Mouse (Mus musculus): ENCODE measurements at regions not wholly inside any gene's neighbourhood (a gene's known extent, or its start where the extent isn't known, plus 50 kb on each side); places are given as distances from the start of the nearest gene placed in this dataset.

GRCm38 (mm10) chr3:109236918-109237317, 103.5 kb upstream of the Vav3 start:
- no peaks in the 10 kb centered on the region for H3K27me3 ChIP-seq (replicated peaks)
- H3K27ac ChIP-seq (ENCODE audit: insufficient read depth, low read depth): no peak overlapping the region
- H3K36me3 ChIP-seq (replicated peaks in 1 of 2; ENCODE audit: control insufficient read depth in 1 of 2, insufficient read depth in 1 of 2, low read length in 1 of 2): no peaks in the 10 kb centered on the region
- dilution Hi-C loops (cut with MboI; ENCODE audit: extremely low pct_ligation_motif_present, extremely low pct_unique_long_range_greater_than_20kb, low sequenced_read_pairs): no loop called here
- in situ Hi-C loops (cut with MboI; ENCODE audit: low pct_ligation_motif_present, low pct_unique_long_range_greater_than_20kb, low sequenced_read_pairs): no loop called here
- H3K79me2 ChIP-seq (replicated peaks; ENCODE audit: control insufficient read depth, extremely low read depth, insufficient read depth, poor library complexity, severe bottlenecking): no peaks in the 10 kb centered on the region
- no peak for DNase-seq (ENCODE audit: extremely low read depth)
- no peaks in the 10 kb centered on the region for H3K9me3 ChIP-seq (replicated peaks; ENCODE audit: low read length)
- no peak overlapping the region for H3K4me3 ChIP-seq (replicated peaks in 1 of 3; ENCODE audit: low read depth in 2 of 3, low read length in 2 of 3, poor library complexity in 1 of 3)
- H3K4me1 ChIP-seq (ENCODE audit: control insufficient read depth in 1 of 2, insufficient read depth in 2 of 2): 0 out of 4 replicates have a peak, but pooled peaks cover 0 to 4% of the 10 kb centered on the region in 2 experiments
- TF ChIP-seq MAZ (IDR thresholded peaks at IDR 0.05; ENCODE audit: low read depth, low read length) (no peak), MAFK (IDR thresholded peaks at IDR 0.05; ENCODE audit: insufficient replicate concordance, low read length) (no peak), KAT2A (IDR thresholded peaks at IDR 0.05; ENCODE audit: insufficient replicate concordance, low read length) (no peak), NRF1 (IDR thresholded peaks at IDR 0.05; ENCODE audit: low read depth, low read length) (no peak), CHD2 (IDR thresholded peaks at IDR 0.05; ENCODE audit: low read length) (no peak), NELFE (IDR thresholded peaks at IDR 0.05; ENCODE audit: low read depth, low read length) (no peak), UBTF (IDR thresholded peaks at IDR 0.05; ENCODE audit: low read depth, low read length) (no peak), MEF2A (IDR thresholded peaks at IDR 0.05; ENCODE audit: borderline replicate concordance, low read depth, low read length) (no peak), BHLHE40 (IDR thresholded peaks at IDR 0.05; ENCODE audit: low read depth, low read length) (no peak), MAX (IDR thresholded peaks at IDR 0.05; ENCODE audit: low read length) (no peak), ZNF384 (IDR thresholded peaks at IDR 0.05; ENCODE audit: low read depth, low read length) (no peak), ELF1 (IDR thresholded peaks at IDR 0.05; ENCODE audit: low read depth, low read length) (no peak), TCF12 (IDR thresholded peaks at IDR 0.05; ENCODE audit: low read depth, low read length) (no peak), SIN3A (IDR thresholded peaks at IDR 0.05; ENCODE audit: low read length) (no peak), ZMIZ1 (IDR thresholded peaks at IDR 0.05; ENCODE audit: low read depth, low read length) (no peak), ZC3H11A (IDR thresholded peaks at IDR 0.05; ENCODE audit: low read depth, low read length) (no peak)
- no peak overlapping the region for H3K4me2 ChIP-seq (ENCODE audit: insufficient read depth, low read depth, poor library complexity, severe bottlenecking)
- no peak overlapping the region for H3K9ac ChIP-seq (ENCODE audit: insufficient read depth, low read depth)

- Histone ChIP-seq H3K27ac (ENCODE audit: insufficient read depth, low read depth) (no peak overlapping the region), H3K36me3 (replicated peaks in 1 of 2; ENCODE audit: control insufficient read depth in 1 of 2, insufficient read depth in 1 of 2, low read length in 1 of 2) (no peaks in the 10 kb centered on the region), H3K4me1 (ENCODE audit: control insufficient read depth in 1 of 2, insufficient read depth in 2 of 2) (no peaks in the 10 kb centered on the region), H3K27me3 (replicated peaks) (no peaks in the 10 kb centered on the region), H3K9ac (ENCODE audit: insufficient read depth, low read depth) (no peak overlapping the region), H3K4me2 (ENCODE audit: insufficient read depth, low read depth, poor library complexity, severe bottlenecking) (no peak overlapping the region), H3K79me2 (replicated peaks; ENCODE audit: control insufficient read depth, extremely low read depth, insufficient read depth, poor library complexity, severe bottlenecking) (no peaks in the 10 kb centered on the region), H3K4me3 (replicated peaks in 1 of 3; ENCODE audit: low read depth in 2 of 3, low read length in 2 of 3, poor library complexity in 1 of 3) (no peak overlapping the region), H3K9me3 (replicated peaks; ENCODE audit: low read length) (peaks cover 4% of the 10 kb centered on the region)
- DNase-seq (ENCODE audit: extremely low read depth): no peak
- dilution Hi-C loops (cut with MboI; ENCODE audit: extremely low pct_ligation_motif_present, extremely low pct_unique_long_range_greater_than_20kb, low sequenced_read_pairs): no loop called here
- TF ChIP-seq BHLHE40 (IDR thresholded peaks at IDR 0.05; ENCODE audit: low read depth, low read length) (no peak), ETS1 (conservative IDR thresholded peaks at IDR 0.05; ENCODE audit: low read depth, low read length) (no peak), KAT2A (IDR thresholded peaks at IDR 0.05; ENCODE audit: insufficient replicate concordance, low read length) (no peak), MAFK (IDR thresholded peaks at IDR 0.05; ENCODE audit: insufficient replicate concordance, low read length) (no peak), TBP (conservative IDR thresholded peaks at IDR 0.05; ENCODE audit: low read depth, low read length) (no peak), CTCF (conservative IDR thresholded peaks at IDR 0.05 in 1 of 2, IDR thresholded peaks at IDR 0.05 in 1 of 2; ENCODE audit: low read depth in 2 of 2, low read length in 2 of 2) (no peak), ZMIZ1 (IDR thresholded peaks at IDR 0.05; ENCODE audit: low read depth, low read length) (no peak), SMC3 (IDR thresholded peaks at IDR 0.05; ENCODE audit: low read depth, low read length) (no peak), ZC3H11A (IDR thresholded peaks at IDR 0.05; ENCODE audit: low read depth, low read length) (no peak), CHD2 (IDR thresholded peaks at IDR 0.05; ENCODE audit: low read length) (no peak), MAZ (IDR thresholded peaks at IDR 0.05; ENCODE audit: low read depth, low read length) (no peak), TCF12 (IDR thresholded peaks at IDR 0.05; ENCODE audit: low read depth, low read length) (no peak)
- in situ Hi-C loops (cut with MboI; ENCODE audit: low pct_ligation_motif_present, low pct_unique_long_range_greater_than_20kb, low sequenced_read_pairs): no loop called here
These were observed 97.0 kb upstream of the Vav3 start for GRCm38 (mm10) chr3:109243491-109243890.
